Mouse (Mus musculus) ES-Bruce4 (cell line): ENCODE data around the gene Gm10320.

Experiments used
- EP300 ChIP-seq: IDR thresholded peaks from 2 replicates; pipeline ENCODE4 v1.6.1; 2011; ENCODE audit warnings: low read depth, low read length; ENCODE audit not compliant: insufficient read depth
- POLR2A ChIP-seq: IDR thresholded peaks from one replicate; pipeline ENCODE4 v1.8.1; 2011; ENCODE audit warnings: low read length; ENCODE audit not compliant: insufficient read depth

GRCm38 (mm10) chr13:98441001-98441400 is 50.8 kb downstream of the Gm10320 start:
- TF ChIP-seq POLR2A (no peak), EP300 (no peak)
